Mouse (Mus musculus) midbrain, embryonic 11.5 days (tissue): ENCODE measurements around the gene Tmem11. TPM values are rescaled to one million over a fixed set of nuclear protein-coding genes. Genes with fewer than 3 reads are reported as not detected.

Source experiments
- ATAC-seq: fragments of 200-750 bp; cut with Nextera tagmentation; 2 replicates; pipeline ENCODE4 v1.8.0; 2017; ENCODE audit warnings: moderate TSS enrichment, moderate library complexity; ENCODE audit not compliant: low FRiP score
- DNase-seq: peaks from one replicate; pipeline ENCODE4 v3.0.0; 2015; ENCODE audit warnings: low spot score; ENCODE audit errors: missing footprints
- H3K27ac ChIP-seq: fragments of 300-500 bp; sonication (generic); 2 replicates; pipeline ENCODE4 v1.5.1; 2014; ENCODE audit warnings: low read depth, low read length
- H3K27me3 ChIP-seq: fragments of 300-500 bp; sonication (generic); 2 replicates; pipeline ENCODE4 v1.6.1; 2014; ENCODE audit warnings: mild to moderate bottlenecking, low read length, moderate library complexity, mixed read lengths; ENCODE audit not compliant: control insufficient read depth, insufficient read depth
- H3K36me3 ChIP-seq: fragments of 300-500 bp; sonication (generic); 2 replicates; pipeline ENCODE4 v1.6.1; 2014; ENCODE audit warnings: mild to moderate bottlenecking, low read length, moderate library complexity, mixed read lengths; ENCODE audit not compliant: control insufficient read depth, insufficient read depth
- H3K4me1 ChIP-seq: fragments of 300-500 bp; sonication (generic); 2 replicates; pipeline ENCODE4 v1.6.1; 2014; ENCODE audit warnings: low read length; ENCODE audit not compliant: control insufficient read depth, insufficient read depth
- H3K4me2 ChIP-seq: fragments of 300-500 bp; sonication (generic); 2 replicates; pipeline ENCODE4 v1.6.1; 2014; ENCODE audit warnings: mild to moderate bottlenecking, moderate library complexity
- H3K4me3 ChIP-seq: fragments of 300-500 bp; sonication (generic); 2 replicates; pipeline ENCODE4 v1.5.1; 2014; ENCODE audit warnings: low read depth, low read length
- H3K9ac ChIP-seq: fragments of 300-500 bp; sonication (generic); 2 replicates; pipeline ENCODE4 v1.6.1; 2014; ENCODE audit warnings: low read length
- H3K9me3 ChIP-seq: fragments of 300-500 bp; sonication (generic); 2 replicates; pipeline ENCODE4 v1.6.1; 2016; ENCODE audit warnings: low read length; ENCODE audit not compliant: control insufficient read depth
- WGBS: fragments of 180-500 bp; shearing (Covaris S2); extraction: QIAGEN DNeasy Blood & Tissue Kit; methylation state at CpG from one replicate; pipeline ENCODE4 v1.1.7; 2014; 5-methylcytosine and 5-hydroxymethylcytosine counted together
- polyA plus RNA-seq: library from polyadenylated mRNA; unstranded; fragments of >200 nt; fragmentation: Nextera tagmentation; extraction: Ambion mirVana; gene quantifications from 2 replicates; pipeline ENCODE4 v1.2.1, GENCODE M21; 2014

The Tmem11 gene
- 60.2 and 67.2 TPM in 2 replicates for polyA plus RNA-seq

- H3K36me3 ChIP-seq = no peaks in the 10 kb centered on the region
- no peaks in the 10 kb centered on the region for H3K27me3 ChIP-seq
- peak; percentile 99 for DNase-seq
- peak within 1 kb of the TSS; percentile 87 for H3K4me3 ChIP-seq
- H3K27ac ChIP-seq = peak within 1 kb of the TSS; percentile 79
- H3K4me1 ChIP-seq = peaks cover 16% of the 10 kb centered on the region
- H3K9me3 ChIP-seq = no peaks in the 10 kb centered on the region
- ATAC-seq = peak; percentile 99
- WGBS = under 1% methylated on average over 61 of the region's 62 CpGs
- H3K4me2 ChIP-seq = peak within 1 kb of the TSS; percentile 74
- peak within 1 kb of the TSS; percentile 90 for H3K9ac ChIP-seq
Measured at GRCm38 (mm10) chr11:60878675-60879294, at the start of gene Tmem11. TSS of gene Tmem11 (minus strand) at chr11:60879272.

DNA sequence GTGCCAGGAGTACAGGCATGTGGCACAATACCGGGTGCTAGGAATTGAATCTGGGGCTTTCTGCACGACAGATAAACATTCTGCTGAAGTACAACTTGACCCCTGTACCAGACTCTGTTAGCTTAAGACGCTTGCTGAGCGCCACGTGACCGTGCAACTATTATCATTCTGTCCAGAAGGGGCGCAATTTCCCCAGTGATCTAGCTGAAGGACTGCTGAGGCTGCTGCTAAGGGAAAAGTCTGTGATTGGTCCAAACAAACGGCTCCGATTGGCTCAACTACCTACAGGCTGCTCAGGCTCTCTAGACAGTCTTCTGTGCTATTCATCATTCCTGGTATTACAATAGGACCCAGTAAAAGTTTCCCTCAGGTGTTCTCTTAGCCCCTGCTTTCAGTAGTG is 48.2 kb upstream of the Tmem11 start:
- Histone ChIP-seq H3K27ac (no peak overlapping the region), H3K9me3 (no peaks in the 10 kb centered on the region), H3K27me3 (no peaks in the 10 kb centered on the region), H3K4me2 (peak overlapping the region; percentile 42), H3K9ac (peak overlapping the region; percentile 14; the same call in 1 of the 2 replicates), H3K4me3 (no peak overlapping the region), H3K36me3 (no peaks in the 10 kb centered on the region), H3K4me1 (peaks cover 9% of the 10 kb centered on the region)
- ATAC-seq (peak; percentile 75), DNase-seq (peak; percentile 99)
- 1% methylated on average over 9 of the region's 9 CpGs for WGBS

DNA sequence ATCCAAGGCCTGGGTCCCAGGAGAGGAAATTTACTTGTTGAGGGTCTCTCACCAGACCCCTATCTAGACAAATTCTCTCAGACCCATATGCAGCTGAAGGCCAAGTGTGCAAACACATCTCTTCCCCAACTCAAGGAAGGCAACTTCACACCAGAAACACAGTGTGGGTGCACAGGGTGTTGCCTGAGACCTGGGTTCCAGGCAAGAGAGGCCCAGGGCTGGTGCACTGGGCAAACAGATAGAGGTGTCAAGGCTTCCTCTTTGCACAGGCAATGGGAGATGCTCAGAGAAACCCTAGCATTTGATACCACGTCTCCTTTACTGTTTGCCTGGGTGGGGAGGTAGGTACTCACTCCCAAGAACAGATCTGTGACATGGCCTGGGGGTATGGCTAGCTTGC is 45.9 kb upstream of the Tmem11 start:
- 88% methylated on average over 1 of the region's 1 CpGs for WGBS
- Histone ChIP-seq H3K4me2 (no peak overlapping the region), H3K4me3 (no peak overlapping the region), H3K9ac (no peak overlapping the region), H3K4me1 (peaks cover 5% of the 10 kb centered on the region), H3K9me3 (no peaks in the 10 kb centered on the region), H3K27me3 (no peaks in the 10 kb centered on the region), H3K27ac (no peak overlapping the region), H3K36me3 (no peaks in the 10 kb centered on the region)
- DNase-seq (no peak), ATAC-seq (no peak)

GRCm38 (mm10) chr11:60924498-60924897 is 45.4 kb upstream of the Tmem11 start:
- H3K4me3 ChIP-seq = no peak overlapping the region
- H3K27ac ChIP-seq = no peak overlapping the region
- DNase-seq (peak; percentile 6), ATAC-seq (no peak)
- H3K9me3 ChIP-seq = no peaks in the 10 kb centered on the region
- 47% methylated on average over 6 of the region's 6 CpGs for WGBS
- H3K27me3 ChIP-seq = no peaks in the 10 kb centered on the region
- H3K4me1 ChIP-seq = peaks cover 5% of the 10 kb centered on the region
- H3K4me2 ChIP-seq = no peak overlapping the region
- no peak overlapping the region for H3K9ac ChIP-seq
- H3K36me3 ChIP-seq = no peaks in the 10 kb centered on the region

GRCm38 (mm10) chr11:60922964-60923363 is 43.9 kb upstream of the Tmem11 start:
- H3K4me1 ChIP-seq = peaks cover 5% of the 10 kb centered on the region
- WGBS = 72% methylated on average over 5 of the region's 5 CpGs
- no peaks in the 10 kb centered on the region for H3K27me3 ChIP-seq
- no peak overlapping the region for H3K9ac ChIP-seq
- H3K4me2 ChIP-seq = no peak overlapping the region
- no peak overlapping the region for H3K4me3 ChIP-seq
- ATAC-seq = no peak
- H3K36me3 ChIP-seq = no peaks in the 10 kb centered on the region
- DNase-seq = no peak
- no peaks in the 10 kb centered on the region for H3K9me3 ChIP-seq
- H3K27ac ChIP-seq = no peak overlapping the region

- no peak overlapping the region for H3K4me3 ChIP-seq
- no peaks in the 10 kb centered on the region for H3K27me3 ChIP-seq
- DNase-seq = no peak
- H3K9me3 ChIP-seq = no peaks in the 10 kb centered on the region
- no peak overlapping the region for H3K27ac ChIP-seq
- H3K4me1 ChIP-seq = no peaks in the 10 kb centered on the region; the same call in 1 of the 2 replicates
- no peak overlapping the region for H3K9ac ChIP-seq
- H3K36me3 ChIP-seq = no peaks in the 10 kb centered on the region
- 91% methylated on average over 1 of the region's 1 CpGs for WGBS
- ATAC-seq = no peak
- no peak overlapping the region for H3K4me2 ChIP-seq
Measured at GRCm38 (mm10) chr11:60922195-60922594, 43.1 kb upstream of the Tmem11 start.

GRCm38 (mm10) chr11:60920021-60920420 is 40.9 kb upstream of the Tmem11 start:
- Histone ChIP-seq H3K27ac (no peak overlapping the region), H3K36me3 (no peaks in the 10 kb centered on the region), H3K9me3 (no peaks in the 10 kb centered on the region), H3K4me3 (no peak overlapping the region), H3K9ac (no peak overlapping the region), H3K4me1 (no peaks in the 10 kb centered on the region), H3K4me2 (no peak overlapping the region), H3K27me3 (no peaks in the 10 kb centered on the region)
- ATAC-seq (no peak), DNase-seq (no peak)
- 89% methylated on average over 2 of the region's 2 CpGs for WGBS

DNA sequence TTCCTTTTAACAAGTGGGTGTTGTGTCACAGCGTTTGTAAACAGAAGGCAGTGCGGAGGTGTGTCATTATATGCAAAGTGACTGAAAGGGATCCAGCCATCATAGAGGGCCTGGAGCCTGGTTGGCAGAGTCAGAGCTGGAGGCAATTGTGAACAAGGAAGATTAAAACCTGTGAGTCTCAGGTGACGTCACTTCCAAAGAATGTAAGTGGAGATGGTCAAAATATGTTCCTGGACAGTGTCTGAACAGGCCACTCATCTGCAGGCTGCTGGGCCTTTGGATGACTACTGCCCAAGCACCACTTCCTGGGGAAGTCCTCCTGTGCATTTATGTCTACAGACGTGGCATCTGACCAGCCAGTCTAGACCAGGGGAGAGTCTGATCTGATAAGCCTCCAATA is 36.1 kb upstream of the Tmem11 start:
- H3K9me3 ChIP-seq = no peaks in the 10 kb centered on the region
- no peak overlapping the region for H3K9ac ChIP-seq
- no peaks in the 10 kb centered on the region for H3K36me3 ChIP-seq
- ATAC-seq (no peak), DNase-seq (no peak)
- peaks cover 7% of the 10 kb centered on the region; the same call in 1 of the 2 replicates for H3K4me1 ChIP-seq
- H3K27ac ChIP-seq = no peak overlapping the region
- H3K4me2 ChIP-seq = no peak overlapping the region
- H3K4me3 ChIP-seq = no peak overlapping the region
- H3K27me3 ChIP-seq = no peaks in the 10 kb centered on the region
- WGBS = 83% methylated on average over 4 of the region's 4 CpGs

- ATAC-seq (no peak), DNase-seq (peak; percentile 81)
- 38% methylated on average over 7 of the region's 7 CpGs for WGBS
- H3K4me2 ChIP-seq = peak within 1 kb of the TSS; percentile 69
- peaks cover 7% of the 10 kb centered on the region; the same call in 1 of the 2 replicates for H3K4me1 ChIP-seq
- H3K9me3 ChIP-seq = no peaks in the 10 kb centered on the region
- no peaks in the 10 kb centered on the region for H3K36me3 ChIP-seq
- H3K27ac ChIP-seq = peak within 1 kb of the TSS; percentile 56
- H3K27me3 ChIP-seq = no peaks in the 10 kb centered on the region
- peak within 1 kb of the TSS; percentile 92 for H3K4me3 ChIP-seq
- peak within 1 kb of the TSS; percentile 85 for H3K9ac ChIP-seq
Measured at GRCm38 (mm10) chr11:60914491-60914890, 35.4 kb upstream of the Tmem11 start, which contains the start of gene Natd1. TSS of gene Natd1 (minus strand) at chr11:60914750.
